Mouse (Mus musculus) lung, embryonic 16.5 days (tissue): Measurements from ENCODE around the gene Npcd. TPM values are rescaled to one million over a fixed set of nuclear protein-coding genes. Genes with fewer than 3 reads are reported as not detected.

Source experiments
- ATAC-seq: fragments of 200-750 bp; cut with Nextera tagmentation; 2 replicates; pipeline ENCODE4 v1.8.0; 2017; ENCODE audit warnings: low read depth, mild to moderate bottlenecking, moderate library complexity
- H3K27ac ChIP-seq: fragments of 300-500 bp; sonication (generic); 2 replicates; pipeline ENCODE4 v1.5.1; 2014; ENCODE audit warnings: mild to moderate bottlenecking, control low read depth, low read length
- H3K27me3 ChIP-seq: fragments of 300-500 bp; sonication (generic); 2 replicates; pipeline ENCODE4 v1.6.1; 2014; ENCODE audit warnings: low read depth, low read length, mixed read lengths; ENCODE audit not compliant: control insufficient read depth, insufficient read depth
- H3K36me3 ChIP-seq: fragments of 300-500 bp; sonication (generic); 2 replicates; pipeline ENCODE4 v1.6.1; 2014; ENCODE audit warnings: low read length; ENCODE audit not compliant: control insufficient read depth, insufficient read depth
- H3K4me1 ChIP-seq: fragments of 300-500 bp; sonication (generic); replicated peaks from 2 replicates; pipeline ENCODE4 v1.6.1; 2014; ENCODE audit warnings: low read length, mixed read lengths; ENCODE audit not compliant: control insufficient read depth, insufficient read depth
- H3K4me2 ChIP-seq: fragments of 300-500 bp; sonication (generic); 2 replicates; pipeline ENCODE4 v1.6.1; 2014; ENCODE audit warnings: low read depth, low read length, control low read depth
- H3K4me3 ChIP-seq: fragments of 300-500 bp; sonication (generic); 2 replicates; pipeline ENCODE4 v1.5.1; 2014; ENCODE audit warnings: mild to moderate bottlenecking, low read length, control low read depth
- H3K9ac ChIP-seq: fragments of 300-500 bp; sonication (generic); 2 replicates; pipeline ENCODE4 v1.6.1; 2014; ENCODE audit warnings: low read length, control low read depth
- H3K9me3 ChIP-seq: fragments of 300-500 bp; sonication (generic); 2 replicates; pipeline ENCODE4 v1.6.1; 2016; ENCODE audit warnings: low read length; ENCODE audit not compliant: control insufficient read depth
- WGBS: fragments of 180-500 bp; shearing (Covaris S2); extraction: QIAGEN DNeasy Blood & Tissue Kit; methylation state at CpG from one replicate; pipeline ENCODE4 v1.1.7; 2014; 5-methylcytosine and 5-hydroxymethylcytosine counted together
- polyA plus RNA-seq: library from polyadenylated mRNA; unstranded; fragments of >200 nt; fragmentation: Nextera tagmentation; extraction: Ambion mirVana; gene quantifications from 2 replicates; pipeline ENCODE4 v1.2.1, GENCODE M21; 2015

Npcd gene
- polyA plus RNA-seq, 1 experiment from 2014 or later, result 0.60 TPM

DNA sequence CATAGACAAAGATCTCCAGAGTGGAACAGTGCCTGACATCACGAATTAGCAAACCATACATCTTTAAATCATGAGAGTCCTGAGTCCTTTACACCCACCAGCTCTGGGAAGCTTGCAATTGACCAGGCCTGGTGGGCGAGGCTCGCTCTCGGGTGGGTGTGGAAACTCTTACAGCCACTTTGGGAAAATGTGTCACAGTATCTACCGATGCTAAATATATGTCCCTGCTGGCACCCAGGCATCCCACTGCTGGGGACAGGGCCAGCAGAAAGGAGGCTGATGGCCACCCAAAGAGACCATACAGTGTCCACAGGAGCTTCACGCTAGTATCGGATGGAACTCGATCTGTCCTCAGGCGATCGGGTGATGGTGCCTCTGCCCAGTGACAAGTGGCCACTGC is 35.4 kb downstream of the Npcd start:
- Histone ChIP-seq H3K27me3 (peaks cover 20% of the 10 kb centered on the region), H3K36me3 (no peaks in the 10 kb centered on the region), H3K4me3 (no peak overlapping the region), H3K4me1 (peaks cover under 1% of the 10 kb centered on the region; the same call in 1 of the 2 replicates), H3K4me2 (no peak overlapping the region), H3K27ac (no peak overlapping the region), H3K9me3 (no peaks in the 10 kb centered on the region), H3K9ac (no peak overlapping the region)
- 87% methylated on average over 10 of the region's 10 CpGs for WGBS
- no peak for ATAC-seq

DNA sequence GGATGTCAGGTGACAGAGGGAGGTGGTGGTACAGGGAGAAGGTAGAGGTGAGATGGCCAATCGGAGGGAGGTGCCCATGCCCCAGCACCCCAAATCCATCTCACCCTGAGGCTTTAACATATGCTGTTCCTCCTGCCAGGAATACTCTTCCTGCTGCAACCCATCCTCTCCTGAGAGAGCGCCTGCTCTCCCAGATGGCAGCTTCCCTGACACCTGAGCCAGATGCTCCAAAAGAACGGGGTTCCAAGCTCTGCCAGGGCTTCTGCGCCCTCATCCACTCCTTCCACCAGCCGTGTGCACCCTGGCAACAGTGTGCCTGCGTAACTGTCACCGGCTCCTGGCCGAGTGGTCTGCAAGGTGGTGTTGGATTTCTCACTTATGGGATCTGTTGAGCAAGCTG is 36.4 kb downstream of the Npcd start:
- no peak for ATAC-seq
- H3K4me2 ChIP-seq, result no peak overlapping the region
- H3K36me3 ChIP-seq, result no peaks in the 10 kb centered on the region
- no peaks in the 10 kb centered on the region for H3K9me3 ChIP-seq
- no peak overlapping the region for H3K4me3 ChIP-seq
- WGBS, result 77% methylated on average over 8 of the region's 8 CpGs
- H3K27me3 ChIP-seq, result peaks cover 11% of the 10 kb centered on the region
- no peak overlapping the region for H3K27ac ChIP-seq
- H3K4me1 ChIP-seq, result no peaks in the 10 kb centered on the region
- H3K9ac ChIP-seq, result no peak overlapping the region

DNA sequence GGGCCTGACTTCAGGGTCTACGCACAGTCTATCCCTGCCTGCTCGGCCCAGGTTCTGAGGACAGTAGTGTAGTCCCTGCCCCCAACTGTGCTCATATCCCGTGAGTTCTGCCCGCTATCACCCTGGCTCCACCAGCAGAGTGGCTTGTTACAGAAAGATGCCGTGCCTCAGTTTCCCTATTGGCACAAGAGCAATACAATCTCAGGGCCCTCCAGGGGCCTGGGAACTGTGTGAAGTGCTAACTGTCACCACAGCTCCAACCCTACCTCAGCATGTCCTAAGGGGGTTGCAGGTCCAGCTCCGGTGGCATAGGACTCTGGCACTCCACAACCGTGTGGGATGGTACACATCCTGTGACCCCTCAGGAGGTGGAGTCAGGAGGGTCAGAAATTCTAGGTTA is 36.9 kb downstream of the Npcd start:
- Histone ChIP-seq H3K27me3 (peaks cover 5% of the 10 kb centered on the region), H3K4me3 (no peak overlapping the region), H3K9ac (no peak overlapping the region), H3K9me3 (no peaks in the 10 kb centered on the region), H3K4me1 (no peaks in the 10 kb centered on the region), H3K27ac (no peak overlapping the region), H3K4me2 (no peak overlapping the region), H3K36me3 (no peaks in the 10 kb centered on the region)
- WGBS, result 81% methylated on average over 7 of the region's 7 CpGs
- ATAC-seq, result no peak

DNA sequence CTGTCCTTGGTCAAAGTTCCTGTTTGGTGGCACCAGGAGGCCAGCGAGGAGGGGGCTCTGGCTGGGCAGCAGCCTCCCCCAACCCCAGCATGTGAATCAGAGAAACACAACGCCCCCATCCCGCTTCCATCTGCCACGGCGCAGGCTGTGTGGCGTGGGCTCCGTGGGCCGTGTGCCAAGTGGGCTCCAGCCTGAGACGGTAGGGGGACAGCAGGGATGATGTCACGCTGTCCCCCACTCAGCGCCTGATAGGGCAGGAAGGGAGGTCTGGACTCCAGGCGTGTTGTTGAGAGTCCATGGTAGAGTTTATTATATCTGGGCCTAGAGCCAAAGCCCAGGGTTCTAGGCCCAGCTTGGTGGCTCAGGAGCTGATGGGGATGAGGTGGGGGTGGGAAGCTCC is 37.8 kb downstream of the Npcd start:
- no peaks in the 10 kb centered on the region for H3K4me1 ChIP-seq
- H3K9ac ChIP-seq, result no peak overlapping the region
- no peak for ATAC-seq
- no peaks in the 10 kb centered on the region for H3K36me3 ChIP-seq
- no peak overlapping the region for H3K27ac ChIP-seq
- 67% methylated on average over 12 of the region's 12 CpGs for WGBS
- H3K4me2 ChIP-seq, result no peak overlapping the region
- no peak overlapping the region for H3K4me3 ChIP-seq
- H3K27me3 ChIP-seq, result no peaks in the 10 kb centered on the region; the same call in 1 of the 2 replicates
- no peaks in the 10 kb centered on the region for H3K9me3 ChIP-seq

DNA sequence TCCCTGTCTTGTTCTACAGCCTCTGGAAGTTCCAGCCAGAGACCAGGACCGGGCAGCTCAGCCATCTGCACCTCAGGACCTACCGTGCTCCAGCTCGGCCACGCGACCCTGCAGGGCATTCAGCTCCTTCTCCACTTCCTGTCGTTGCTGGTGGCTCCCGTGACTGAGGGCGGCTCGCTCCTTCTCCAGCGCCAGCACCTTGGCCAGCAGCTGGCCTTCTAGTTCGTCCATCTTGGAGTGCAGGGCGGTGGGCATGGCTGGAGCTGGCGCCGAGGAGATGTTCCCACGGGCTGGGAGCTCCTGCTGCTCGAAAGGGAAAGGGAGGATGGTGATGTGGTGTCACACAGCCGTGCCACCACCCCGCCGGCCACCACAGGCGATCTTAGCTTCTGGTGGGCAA is 39.9 kb downstream of the Npcd start:
- Histone ChIP-seq H3K27ac (no peak overlapping the region), H3K4me2 (no peak overlapping the region), H3K36me3 (no peaks in the 10 kb centered on the region), H3K27me3 (no peaks in the 10 kb centered on the region; the same call in 1 of the 2 replicates), H3K4me1 (no peaks in the 10 kb centered on the region), H3K9me3 (no peaks in the 10 kb centered on the region), H3K9ac (no peak overlapping the region), H3K4me3 (no peak overlapping the region)
- no peak for ATAC-seq
- WGBS, result 23% methylated on average over 20 of the region's 20 CpGs

DNA sequence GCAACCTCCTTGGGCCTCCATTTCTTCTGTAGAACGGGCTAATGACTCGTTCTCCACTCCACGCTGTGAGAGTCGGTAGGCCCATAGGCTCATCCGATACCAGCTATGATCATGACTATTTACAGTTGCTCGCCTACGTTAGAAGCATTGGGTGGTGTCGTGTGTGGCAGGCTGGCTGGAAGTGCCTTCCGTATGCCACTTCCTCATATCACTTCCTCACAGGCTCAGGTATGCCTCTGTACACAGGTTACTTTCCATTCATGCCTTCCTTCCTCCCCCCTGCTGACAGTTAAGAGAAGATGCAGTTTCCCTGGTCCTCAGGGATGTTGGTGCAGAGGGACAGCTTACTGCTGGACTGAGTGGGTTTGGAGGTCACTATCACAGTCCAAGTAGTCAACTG is 41.0 kb downstream of the Npcd start:
- H3K4me1 ChIP-seq, result no peaks in the 10 kb centered on the region
- H3K4me2 ChIP-seq, result no peak overlapping the region
- no peak overlapping the region for H3K27ac ChIP-seq
- H3K9ac ChIP-seq, result no peak overlapping the region
- H3K9me3 ChIP-seq, result no peaks in the 10 kb centered on the region
- ATAC-seq, result no peak
- H3K4me3 ChIP-seq, result no peak overlapping the region
- WGBS, result 87% methylated on average over 9 of the region's 9 CpGs
- no peaks in the 10 kb centered on the region; the same call in 1 of the 2 replicates for H3K27me3 ChIP-seq
- H3K36me3 ChIP-seq, result no peaks in the 10 kb centered on the region

DNA sequence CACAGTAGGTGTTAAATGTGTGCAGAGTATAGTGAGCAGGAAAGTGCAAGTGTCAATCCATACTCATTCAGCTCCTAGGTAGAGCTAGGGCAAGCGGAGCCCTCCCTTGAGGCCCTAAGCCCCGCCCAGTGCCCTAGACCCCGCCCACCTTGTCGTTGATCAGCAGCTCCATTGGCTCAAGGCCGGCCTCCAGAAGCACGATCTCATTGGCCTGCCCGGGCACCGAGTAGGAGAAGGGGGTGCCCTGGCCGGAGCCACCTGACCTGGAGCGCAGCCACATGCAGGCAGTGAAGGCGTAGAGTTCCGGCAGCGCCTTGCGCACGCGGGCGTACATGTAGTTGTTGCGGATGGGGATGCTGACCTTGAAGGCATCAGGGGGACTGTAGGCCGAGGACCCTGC is 41.6 kb downstream of the Npcd start:
- H3K9me3 ChIP-seq, result no peaks in the 10 kb centered on the region
- no peak overlapping the region for H3K9ac ChIP-seq
- no peak overlapping the region for H3K27ac ChIP-seq
- no peak overlapping the region for H3K4me2 ChIP-seq
- no peak overlapping the region for H3K4me3 ChIP-seq
- H3K4me1 ChIP-seq, result no peaks in the 10 kb centered on the region
- ATAC-seq, result 0 out of 2 replicates have a peak, but pooled peaks have one; percentile 27
- WGBS, result 22% methylated on average over 19 of the region's 19 CpGs
- H3K36me3 ChIP-seq, result no peaks in the 10 kb centered on the region
- H3K27me3 ChIP-seq, result no peaks in the 10 kb centered on the region; the same call in 1 of the 2 replicates

DNA sequence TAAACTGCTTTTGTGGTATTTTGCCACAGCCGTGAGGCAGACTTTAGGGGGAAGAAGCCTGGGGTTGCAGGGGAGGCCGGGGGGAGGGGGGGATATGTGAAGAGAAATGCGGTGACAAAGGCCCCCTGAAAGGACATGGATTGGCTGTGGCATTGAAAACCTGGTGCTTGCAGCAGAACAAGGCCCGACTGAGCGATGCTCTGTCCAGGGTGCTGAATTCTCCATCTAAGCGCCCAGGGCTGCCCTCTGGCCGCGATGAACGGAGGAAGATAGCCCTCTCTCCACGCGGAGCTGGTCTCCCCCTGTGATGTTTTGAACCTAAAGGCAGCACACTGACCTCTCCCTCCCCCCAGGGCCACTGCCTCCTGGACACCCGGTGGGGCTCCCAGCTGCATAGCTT is 42.5 kb downstream of the Npcd start:
- H3K4me1 ChIP-seq, result no peaks in the 10 kb centered on the region
- no peaks in the 10 kb centered on the region for H3K36me3 ChIP-seq
- no peaks in the 10 kb centered on the region; the same call in 1 of the 2 replicates for H3K27me3 ChIP-seq
- H3K4me3 ChIP-seq, result no peak overlapping the region
- 2% methylated on average over 12 of the region's 12 CpGs for WGBS
- no peak overlapping the region for H3K4me2 ChIP-seq
- peak; percentile 43; the same call in 1 of the 2 replicates for ATAC-seq
- H3K9ac ChIP-seq, result no peak overlapping the region
- H3K9me3 ChIP-seq, result no peaks in the 10 kb centered on the region
- no peak overlapping the region for H3K27ac ChIP-seq

DNA sequence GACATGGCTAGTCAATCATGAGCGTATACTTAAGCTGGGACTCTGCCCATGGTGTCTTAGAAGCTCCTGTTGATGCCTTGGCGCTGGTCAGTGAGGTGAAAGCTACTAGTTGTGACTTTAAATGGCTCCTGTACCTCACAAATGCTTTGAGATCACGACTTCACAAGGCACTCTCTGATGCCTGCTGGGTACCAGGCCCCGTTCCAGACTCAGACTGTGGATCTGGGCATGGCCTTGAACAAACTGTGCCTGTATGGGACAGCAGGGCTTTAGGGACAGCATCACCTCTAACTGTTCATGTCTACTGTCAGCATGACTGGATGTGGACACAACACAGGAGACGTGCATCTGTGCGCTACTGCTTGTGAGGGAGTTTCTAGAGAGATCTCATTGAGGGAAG is 43.1 kb downstream of the Npcd start:
- no peaks in the 10 kb centered on the region for H3K4me1 ChIP-seq
- H3K4me3 ChIP-seq, result no peak overlapping the region
- 77% methylated on average over 6 of the region's 6 CpGs for WGBS
- no peaks in the 10 kb centered on the region for H3K36me3 ChIP-seq
- no peak overlapping the region for H3K27ac ChIP-seq
- no peaks in the 10 kb centered on the region; the same call in 1 of the 2 replicates for H3K27me3 ChIP-seq
- no peaks in the 10 kb centered on the region for H3K9me3 ChIP-seq
- no peak overlapping the region for H3K9ac ChIP-seq
- H3K4me2 ChIP-seq, result no peak overlapping the region
- ATAC-seq, result no peak

DNA sequence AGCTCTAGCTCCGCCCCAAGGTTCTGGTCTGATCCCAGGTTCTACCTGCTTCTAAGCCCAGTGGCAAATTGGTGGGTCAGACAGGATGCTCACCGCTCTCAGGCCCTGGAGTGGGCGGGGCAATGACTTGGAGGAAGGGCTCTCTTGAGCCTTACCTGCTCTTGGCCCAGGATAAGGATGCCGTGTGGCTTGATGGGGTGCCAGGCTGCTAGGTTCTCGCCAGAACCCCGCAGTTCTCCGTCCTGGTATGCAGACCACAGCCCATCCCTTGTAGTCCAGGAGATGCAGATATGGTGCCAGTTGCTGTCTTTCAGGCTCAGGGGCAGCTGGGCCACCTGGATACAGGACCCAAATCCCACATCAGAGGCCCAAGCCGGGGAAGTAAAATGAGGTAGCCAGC is 43.9 kb downstream of the Npcd start:
- H3K9me3 ChIP-seq, result no peaks in the 10 kb centered on the region
- H3K9ac ChIP-seq, result no peak overlapping the region
- H3K4me1 ChIP-seq, result no peaks in the 10 kb centered on the region
- H3K4me2 ChIP-seq, result no peak overlapping the region
- no peak overlapping the region for H3K27ac ChIP-seq
- no peaks in the 10 kb centered on the region; the same call in 1 of the 2 replicates for H3K27me3 ChIP-seq
- 43% methylated on average over 8 of the region's 8 CpGs for WGBS
- ATAC-seq, result no peak
- H3K36me3 ChIP-seq, result no peaks in the 10 kb centered on the region
- H3K4me3 ChIP-seq, result no peak overlapping the region
